Mouse (Mus musculus) mammary gland, adult 2 months (tissue): Measurements from ENCODE around the gene Gcc1. TPM values are rescaled to one million over a fixed set of nuclear protein-coding genes. Genes with fewer than 3 reads are reported as not detected.

ENCODE experiments used
- polyA plus RNA-seq: library from polyadenylated mRNA; depleted of rRNA; stranded (reverse); fragments of >200 nt; gene quantifications from 2 replicates; pipeline ENCODE4 v1.2.3, GENCODE M21; 2012; ENCODE audit warnings: low replicate concordance; rRNA removed

The Gcc1 gene
- polyA plus RNA-seq = 4.7 and 7.6 TPM in 2 replicates

GRCm38 (mm10) chr6:28428290-28428689 lies at the start of gene Gcc1:
Gene Gcc1 (minus strand): TSS chr6:28428390.

GRCm38 (mm10) chr6:28474839-28475238 lies 46.6 kb upstream of the Gcc1 start, which contains the start of gene Snd1:
Gene Snd1 (plus strand): TSS chr6:28475139.

GRCm38 (mm10) chr6:28449253-28449652 lies 21.1 kb upstream of the Gcc1 start, which contains the start of gene Pax4:
Gene Pax4 (minus strand): TSS chr6:28449353.

GRCm38 (mm10) chr6:28427096-28427839 lies 922 bp downstream of the Gcc1 start, which contains the start of gene Fscn3:
Gene Fscn3 (plus strand): TSS chr6:28427789.

GRCm38 (mm10) chr6:28423313-28423712 lies 4.9 kb downstream of the Gcc1 start, which contains the start of gene Arf5:
Gene Arf5 (plus strand): TSS chr6:28423560.

GRCm38 (mm10) chr6:28397681-28398203 lies 30.4 kb downstream of the Gcc1 start, which contains the start of gene Zfp800:
Gene Zfp800 (minus strand): TSS chr6:28398005.

Other genes with a start within 250 kb of the Gcc1 start
- gene Zfp800, start 30.4 kb downstream of the Gcc1 start, polyA plus RNA-seq = 2.7 and 5.5 TPM in 2 replicates
- gene Arf5, start 4.8 kb downstream of the Gcc1 start, polyA plus RNA-seq = 469 and 670 TPM in 2 replicates
- gene Fscn3, start 601 bp downstream of the Gcc1 start, polyA plus RNA-seq = not detected in 2 replicates
- gene Pax4, start 21.0 kb upstream of the Gcc1 start, polyA plus RNA-seq = not detected in 2 replicates
- 61.5 and 83.7 TPM in 2 replicates for gene Snd1, start 46.7 kb upstream of the Gcc1 start, polyA plus RNA-seq